Mouse (Mus musculus) kidney, adult 2 months (tissue): ENCODE results near the gene Zfpm1.

Experiments used
- CTCF ChIP-seq: fragments of 200-500 bp; conservative IDR thresholded peaks from 2 replicates; pipeline ENCODE4 v1.5.1; 2011; ENCODE audit warnings: low read depth, mild to moderate bottlenecking, control low read depth, low read length, moderate library complexity, mixed read lengths; ENCODE audit not compliant: insufficient read depth, insufficient read length
- POLR2A ChIP-seq: fragments of 200-500 bp; IDR thresholded peaks from one replicate; pipeline ENCODE4 v1.6.1; 2011; ENCODE audit warnings: low read depth, low read length, control low read depth

DNA sequence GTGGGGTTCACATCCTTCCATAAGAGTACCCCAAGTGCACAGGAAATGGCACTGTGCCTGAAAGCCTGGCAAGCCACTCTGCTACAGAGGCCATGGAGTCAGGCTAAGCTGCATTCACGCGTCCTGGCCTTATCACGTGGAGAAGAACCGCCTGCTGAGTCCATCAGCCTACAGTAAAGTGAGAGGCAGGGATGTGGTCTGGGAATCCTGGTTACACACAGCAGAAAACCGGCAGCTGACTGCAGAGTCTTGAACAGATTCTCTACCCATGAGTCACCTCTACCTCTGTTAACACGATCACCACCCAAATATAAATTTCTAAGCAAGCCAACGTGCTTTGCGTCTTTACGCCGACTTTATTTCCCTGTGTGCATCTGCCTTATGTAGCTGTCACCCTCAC is 86.6 kb downstream of the Zfpm1 start:
- TF ChIP-seq CTCF (no peak), POLR2A (no peak)
